Mouse (Mus musculus) hindbrain, embryonic 14.5 days (tissue): ENCODE measurements at regions not wholly inside any gene's neighbourhood (a gene's known extent, or its start where the extent isn't known, plus 50 kb on each side); places are given as distances from the start of the nearest gene placed in this dataset.
A peak's percentile ranks its signal among the peaks of the same experiment; 100 is the strongest.
"Not testable (repeated sequence)": the region's sequence is repeated elsewhere in the genome, so short reads cannot be mapped to it uniquely, and the experiment has no call there.

Experiments
- ATAC-seq: fragments of 200-750 bp; cut with Nextera tagmentation; 2 replicates; pipeline ENCODE4 v1.8.0; 2017; ENCODE audit warnings: moderate number of reproducible peaks, mild to moderate bottlenecking, moderate TSS enrichment, moderate library complexity; ENCODE audit not compliant: low FRiP score
- DNase-seq: peaks from one replicate; pipeline ENCODE4 v3.0.0-alpha.2; 2015; ENCODE audit warnings: low spot score
- H3K27ac ChIP-seq: fragments of 300-500 bp; sonication (generic); 2 replicates; pipeline ENCODE4 v1.5.1; 2014; ENCODE audit warnings: mild to moderate bottlenecking, moderate library complexity
- H3K27me3 ChIP-seq: fragments of 300-500 bp; sonication (generic); 2 replicates; pipeline ENCODE4 v1.6.1; 2014; ENCODE audit warnings: mild to moderate bottlenecking, low read length, mixed read lengths; ENCODE audit not compliant: control insufficient read depth, insufficient read depth
- H3K36me3 ChIP-seq: fragments of 300-500 bp; sonication (generic); replicated peaks from 2 replicates; pipeline ENCODE4 v1.6.1; 2014; ENCODE audit not compliant: control insufficient read depth, insufficient read depth
- H3K4me1 ChIP-seq: fragments of 300-500 bp; sonication (generic); replicated peaks from 2 replicates; pipeline ENCODE4 v1.6.1; 2014; ENCODE audit warnings: antibody characterized with exemption, low read length, mixed read lengths; ENCODE audit not compliant: control insufficient read depth, insufficient read depth
- H3K4me2 ChIP-seq: fragments of 300-500 bp; sonication (generic); replicated peaks from 2 replicates; pipeline ENCODE4 v1.6.1; 2014; ENCODE audit warnings: mild to moderate bottlenecking, moderate library complexity
- H3K4me3 ChIP-seq: fragments of 300-500 bp; sonication (generic); replicated peaks from 2 replicates; pipeline ENCODE4 v1.5.1; 2014; ENCODE audit warnings: mild to moderate bottlenecking, low read length
- H3K9ac ChIP-seq: fragments of 300-500 bp; sonication (generic); 2 replicates; pipeline ENCODE4 v1.6.1; 2014
- H3K9me3 ChIP-seq: fragments of 300-500 bp; sonication (generic); 2 replicates; pipeline ENCODE4 v1.6.1; 2016; ENCODE audit warnings: low read length; ENCODE audit not compliant: control insufficient read depth
- WGBS: fragments of 180-500 bp; shearing (Covaris S2); extraction: QIAGEN DNeasy Blood & Tissue Kit; methylation state at CpG from one replicate; pipeline ENCODE4 v1.1.7; 2014; 5-methylcytosine and 5-hydroxymethylcytosine counted together

GRCm38 (mm10) chr8:96455915-96456314 is 567.6 kb upstream of the Got2 start:
- 24% methylated on average over 6 of the region's 6 CpGs for WGBS
- no peak overlapping the region; the same call in 1 of the 2 replicates for H3K9ac ChIP-seq
- H3K4me2 ChIP-seq, result peak overlapping the region; percentile 41
- peaks cover 7% of the 10 kb centered on the region; the same call in 1 of the 2 replicates for H3K4me1 ChIP-seq
- no peaks in the 10 kb centered on the region for H3K36me3 ChIP-seq
- peak overlapping the region; percentile 54; the same call in 1 of the 2 replicates for H3K27ac ChIP-seq
- DNase-seq (peak; percentile 25), ATAC-seq (no peak)
- H3K9me3 ChIP-seq, result no peaks in the 10 kb centered on the region
- no peaks in the 10 kb centered on the region for H3K27me3 ChIP-seq
- H3K4me3 ChIP-seq, result no peak overlapping the region

GRCm38 (mm10) chr8:96455336-96455735 is 567.0 kb upstream of the Got2 start:
- Histone ChIP-seq H3K4me1 (peaks cover 7% of the 10 kb centered on the region; the same call in 1 of the 2 replicates), H3K27ac (peak overlapping the region; percentile 14; the same call in 1 of the 2 replicates), H3K9me3 (no peaks in the 10 kb centered on the region), H3K9ac (peak overlapping the region; percentile 41; the same call in 1 of the 2 replicates), H3K36me3 (no peaks in the 10 kb centered on the region), H3K4me2 (peak overlapping the region; percentile 41), H3K4me3 (no peak overlapping the region), H3K27me3 (no peaks in the 10 kb centered on the region)
- ATAC-seq, result peak; percentile 71
- peak; percentile 48 for DNase-seq
- 16% methylated on average over 9 of the region's 9 CpGs for WGBS

- Histone ChIP-seq H3K9me3 (no peaks in the 10 kb centered on the region), H3K9ac (no peak overlapping the region), H3K4me1 (no peaks in the 10 kb centered on the region), H3K4me2 (no peak overlapping the region), H3K4me3 (no peak overlapping the region), H3K27me3 (no peaks in the 10 kb centered on the region), H3K27ac (no peak overlapping the region), H3K36me3 (no peaks in the 10 kb centered on the region)
- no peak for ATAC-seq
- WGBS, result 55% methylated on average over 1 of the region's 1 CpGs
- DNase-seq, result peak; percentile 52
Observed at GRCm38 (mm10) chr8:96429708-96430107, 541.4 kb upstream of the Got2 start.

- Histone ChIP-seq H3K27me3 (no peaks in the 10 kb centered on the region), H3K36me3 (no peaks in the 10 kb centered on the region), H3K9ac (no peak overlapping the region), H3K4me3 (no peak overlapping the region), H3K4me2 (no peak overlapping the region), H3K9me3 (no peaks in the 10 kb centered on the region), H3K27ac (no peak overlapping the region), H3K4me1 (no peaks in the 10 kb centered on the region)
- DNase-seq, result peak; percentile 64
- 54% methylated on average over 1 of the region's 1 CpGs for WGBS
- ATAC-seq, result no peak
Observed at GRCm38 (mm10) chr8:96426900-96427299, 538.6 kb upstream of the Got2 start.

- no peak for ATAC-seq
- no peak overlapping the region for H3K4me3 ChIP-seq
- WGBS, result 72% methylated on average over 1 of the region's 1 CpGs
Observed at GRCm38 (mm10) chr8:96409601-96410000, 521.3 kb upstream of the Got2 start.

GRCm38 (mm10) chr8:96404549-96405145 is 516.3 kb upstream of the Got2 start:
- WGBS, result 88% methylated on average over 15 of the region's 15 CpGs
- ATAC-seq (no peak), DNase-seq (no peak)
- Histone ChIP-seq H3K9ac (no peak overlapping the region), H3K9me3 (no peaks in the 10 kb centered on the region), H3K4me1 (no peaks in the 10 kb centered on the region), H3K4me3 (no peak overlapping the region), H3K36me3 (no peaks in the 10 kb centered on the region), H3K4me2 (no peak overlapping the region), H3K27ac (no peak overlapping the region), H3K27me3 (no peaks in the 10 kb centered on the region)

More at GRCm38 (mm10) chr8:96409601-96410000, 521.3 kb upstream of the Got2 start:
- no peaks in the 10 kb centered on the region for H3K27me3 ChIP-seq
- H3K9ac ChIP-seq, result no peak overlapping the region
- no peaks in the 10 kb centered on the region for H3K4me1 ChIP-seq
- no peaks in the 10 kb centered on the region for H3K36me3 ChIP-seq
- no peak for DNase-seq
- no peak overlapping the region for H3K4me2 ChIP-seq
- H3K9me3 ChIP-seq, result no peaks in the 10 kb centered on the region
- H3K27ac ChIP-seq, result no peak overlapping the region

- no peaks in the 10 kb centered on the region for H3K36me3 ChIP-seq
- H3K9me3 ChIP-seq, result no peaks in the 10 kb centered on the region
- 83% methylated on average over 3 of the region's 3 CpGs for WGBS
- H3K4me1 ChIP-seq, result no peaks in the 10 kb centered on the region
- no peak overlapping the region for H3K27ac ChIP-seq
- ATAC-seq, result no peak
- no peak overlapping the region for H3K4me3 ChIP-seq
- no peak for DNase-seq
- no peak overlapping the region for H3K9ac ChIP-seq
- no peaks in the 10 kb centered on the region for H3K27me3 ChIP-seq
- H3K4me2 ChIP-seq, result no peak overlapping the region
Observed at GRCm38 (mm10) chr8:96403669-96404068, 515.3 kb upstream of the Got2 start.

GRCm38 (mm10) chr8:96399381-96399780 is 511.0 kb upstream of the Got2 start:
- WGBS, result 86% methylated on average over 4 of the region's 4 CpGs
- not testable (repeated sequence) for H3K9ac ChIP-seq, ATAC-seq

GRCm38 (mm10) chr8:96393024-96393423 is 504.7 kb upstream of the Got2 start:
- no peaks in the 10 kb centered on the region for H3K27me3 ChIP-seq
- no peak overlapping the region for H3K9ac ChIP-seq
- no peak overlapping the region for H3K27ac ChIP-seq
- H3K4me3 ChIP-seq, result no peak overlapping the region
- ATAC-seq (peak; percentile 48; the same call in 1 of the 2 replicates), DNase-seq (peak; percentile 47)
- H3K9me3 ChIP-seq, result no peaks in the 10 kb centered on the region
- H3K4me1 ChIP-seq, result no peaks in the 10 kb centered on the region
- 45% methylated on average over 4 of the region's 4 CpGs for WGBS
- H3K36me3 ChIP-seq, result no peaks in the 10 kb centered on the region
- no peak overlapping the region for H3K4me2 ChIP-seq

More at GRCm38 (mm10) chr8:96399381-96399780, 511.0 kb upstream of the Got2 start:
- not testable (repeated sequence) for H3K4me2 ChIP-seq, H3K27ac ChIP-seq, H3K36me3 ChIP-seq, H3K9me3 ChIP-seq, H3K4me3 ChIP-seq, H3K4me1 ChIP-seq, H3K27me3 ChIP-seq, DNase-seq
